Mouse (Mus musculus) forebrain, embryonic 16.5 days (tissue): ENCODE results near the gene Ccn1. TPM values are rescaled to one million over a fixed set of nuclear protein-coding genes. Genes with fewer than 3 reads are reported as not detected.

ENCODE experiments used
- polyA plus RNA-seq: library from polyadenylated mRNA; unstranded; fragments of >200 nt; fragmentation: Nextera tagmentation; extraction: Ambion mirVana; gene quantifications from 2 replicates; pipeline ENCODE4 v1.2.1, GENCODE M21; 2015

Ccn1 gene
- polyA plus RNA-seq, 1 experiment from 2014 or later, result 25.4 TPM

Other genes starting within 250 kb of the Ccn1 start
- 27.6 and 30.1 TPM in 2 replicates for gene Znhit6, start 73.8 kb downstream of the Ccn1 start, polyA plus RNA-seq
- gene Ddah1, start 108.7 kb upstream of the Ccn1 start, polyA plus RNA-seq, result 145 and 150 TPM in 2 replicates